Mouse (Mus musculus): Measurements from ENCODE around the gene Cst13. TPM values are rescaled to one million over a fixed set of nuclear protein-coding genes. Genes with fewer than 3 reads are reported as not detected.
A peak's percentile ranks its signal among the peaks of the same experiment; 100 is the strongest.

Gene Cst13
- polyA plus RNA-seq, 1 experiment = not detected

GRCm38 (mm10) chr2:148834912-148835311 is 15.0 kb downstream of the Cst13 start, which contains the start of gene Cst9:
TSS of gene Cst9 (plus strand) at chr2:148835147.
- H3K27me3 ChIP-seq (ENCODE audit: control insufficient read depth, insufficient read depth, low read length) = no peaks in the 10 kb centered on the region
- no peak within 1 kb of the TSS for H3K4me3 ChIP-seq (replicated peaks; ENCODE audit: insufficient read depth, low read depth, low read length)
- WGBS = 59% methylated on average over 4 of the region's 4 CpGs
- no peak within 1 kb of the TSS for H3K27ac ChIP-seq (ENCODE audit: insufficient read depth, low read length)
- TF ChIP-seq CTCF (IDR thresholded peaks at IDR 0.05; ENCODE audit: borderline replicate concordance, insufficient read depth, low read depth, low read length) (no peak), POLR2A (IDR thresholded peaks at IDR 0.05; ENCODE audit: borderline replicate concordance, insufficient read depth, low read length) (no peak)
- H3K4me1 ChIP-seq (ENCODE audit: control insufficient read depth, insufficient read depth, low read length) = no peaks in the 10 kb centered on the region
- no peak for DNase-seq

GRCm38 (mm10) chr2:148838075-148838777 is 18.3 kb downstream of the Cst13 start:
- WGBS = 81% methylated on average over 5 of the region's 5 CpGs
- Histone ChIP-seq H3K4me1 (ENCODE audit: control insufficient read depth, insufficient read depth, low read length) (no peaks in the 10 kb centered on the region), H3K4me3 (replicated peaks; ENCODE audit: insufficient read depth, low read depth, low read length) (no peak overlapping the region), H3K27ac (ENCODE audit: insufficient read depth, low read length) (no peak overlapping the region), H3K27me3 (ENCODE audit: control insufficient read depth, insufficient read depth, low read length) (no peaks in the 10 kb centered on the region)
- no peak for TF ChIP-seq POLR2A (IDR thresholded peaks at IDR 0.05; ENCODE audit: borderline replicate concordance, insufficient read depth, low read length)
- no peak for TF ChIP-seq CTCF (IDR thresholded peaks at IDR 0.05; ENCODE audit: borderline replicate concordance, insufficient read depth, low read depth, low read length)
- DNase-seq = no peak

- no peak for DNase-seq
- H3K4me3 ChIP-seq (replicated peaks; ENCODE audit: insufficient read depth, low read depth, low read length) = no peak overlapping the region
- no peak overlapping the region for H3K27ac ChIP-seq (ENCODE audit: insufficient read depth, low read length)
- no peak for TF ChIP-seq POLR2A (IDR thresholded peaks at IDR 0.05; ENCODE audit: borderline replicate concordance, insufficient read depth, low read length)
- TF ChIP-seq CTCF (IDR thresholded peaks at IDR 0.05; ENCODE audit: borderline replicate concordance, insufficient read depth, low read depth, low read length) = no peak
- 85% methylated on average over 2 of the region's 2 CpGs for WGBS
- no peaks in the 10 kb centered on the region for H3K4me1 ChIP-seq (ENCODE audit: control insufficient read depth, insufficient read depth, low read length)
- H3K27me3 ChIP-seq (ENCODE audit: control insufficient read depth, insufficient read depth, low read length) = no peaks in the 10 kb centered on the region
Observed at GRCm38 (mm10) chr2:148839224-148839623, 19.3 kb downstream of the Cst13 start.

GRCm38 (mm10) chr2:148851116-148851906 is 31.4 kb downstream of the Cst13 start:
- H3K4me3 ChIP-seq (replicated peaks; ENCODE audit: insufficient read depth, low read depth, low read length) = no peak overlapping the region
- peak; percentile 50; the same call in 1 of the 2 replicates for TF ChIP-seq CTCF (IDR thresholded peaks at IDR 0.05; ENCODE audit: borderline replicate concordance, insufficient read depth, low read depth, low read length)
- no peak for TF ChIP-seq POLR2A (IDR thresholded peaks at IDR 0.05; ENCODE audit: borderline replicate concordance, insufficient read depth, low read length)
- WGBS = 28% methylated on average over 8 of the region's 8 CpGs
- no peak overlapping the region for H3K27ac ChIP-seq (ENCODE audit: insufficient read depth, low read length)
- no peaks in the 10 kb centered on the region for H3K27me3 ChIP-seq (ENCODE audit: control insufficient read depth, insufficient read depth, low read length)
- DNase-seq = peak; percentile 70 to 71
- no peaks in the 10 kb centered on the region for H3K4me1 ChIP-seq (ENCODE audit: control insufficient read depth, insufficient read depth, low read length)

GRCm38 (mm10) chr2:148856630-148857400 is 36.9 kb downstream of the Cst13 start:
- 58% methylated on average over 8 of the region's 8 CpGs for WGBS
- Histone ChIP-seq H3K27me3 (ENCODE audit: control insufficient read depth, insufficient read depth, low read length) (no peaks in the 10 kb centered on the region), H3K4me1 (ENCODE audit: control insufficient read depth, insufficient read depth, low read length) (no peaks in the 10 kb centered on the region), H3K4me3 (replicated peaks; ENCODE audit: insufficient read depth, low read depth, low read length) (no peak overlapping the region), H3K27ac (ENCODE audit: insufficient read depth, low read length) (no peak overlapping the region)
- TF ChIP-seq POLR2A (IDR thresholded peaks at IDR 0.05; ENCODE audit: borderline replicate concordance, insufficient read depth, low read length) (no peak), CTCF (IDR thresholded peaks at IDR 0.05; ENCODE audit: borderline replicate concordance, insufficient read depth, low read depth, low read length) (no peak)
- DNase-seq = no peak

GRCm38 (mm10) chr2:148857506-148857905 is 37.6 kb downstream of the Cst13 start:
- Histone ChIP-seq H3K27me3 (ENCODE audit: control insufficient read depth, insufficient read depth, low read length) (no peaks in the 10 kb centered on the region), H3K4me1 (ENCODE audit: control insufficient read depth, insufficient read depth, low read length) (no peaks in the 10 kb centered on the region), H3K4me3 (replicated peaks; ENCODE audit: insufficient read depth, low read depth, low read length) (no peak overlapping the region), H3K27ac (ENCODE audit: insufficient read depth, low read length) (no peak overlapping the region)
- TF ChIP-seq POLR2A (IDR thresholded peaks at IDR 0.05; ENCODE audit: borderline replicate concordance, insufficient read depth, low read length) (no peak), CTCF (IDR thresholded peaks at IDR 0.05; ENCODE audit: borderline replicate concordance, insufficient read depth, low read depth, low read length) (no peak)
- 85% methylated on average over 4 of the region's 4 CpGs for WGBS
- DNase-seq = no peak

GRCm38 (mm10) chr2:148860993-148861392 is 41.1 kb downstream of the Cst13 start:
- WGBS = 55% methylated on average over 4 of the region's 4 CpGs
- Histone ChIP-seq H3K4me1 (ENCODE audit: control insufficient read depth, insufficient read depth, low read length) (no peaks in the 10 kb centered on the region), H3K27ac (ENCODE audit: insufficient read depth, low read length) (no peak overlapping the region), H3K4me3 (replicated peaks; ENCODE audit: insufficient read depth, low read depth, low read length) (no peak overlapping the region), H3K27me3 (ENCODE audit: control insufficient read depth, insufficient read depth, low read length) (no peaks in the 10 kb centered on the region)
- no peak for TF ChIP-seq CTCF (IDR thresholded peaks at IDR 0.05; ENCODE audit: borderline replicate concordance, insufficient read depth, low read depth, low read length)
- TF ChIP-seq POLR2A (IDR thresholded peaks at IDR 0.05; ENCODE audit: borderline replicate concordance, insufficient read depth, low read length) = no peak
- DNase-seq = no peak

Measured in cerebellum, adult 2 months (tissue).